Mouse (Mus musculus): ENCODE results near the gene 4930447C04Rik. TPM values are rescaled to one million over a fixed set of nuclear protein-coding genes. Genes with fewer than 3 reads are reported as not detected.
A peak's percentile ranks its signal among the peaks of the same experiment; 100 is the strongest.

Gene 4930447C04Rik
- polyA plus RNA-seq, 1 experiment from 2014 or later: 9.7 TPM

DNA sequence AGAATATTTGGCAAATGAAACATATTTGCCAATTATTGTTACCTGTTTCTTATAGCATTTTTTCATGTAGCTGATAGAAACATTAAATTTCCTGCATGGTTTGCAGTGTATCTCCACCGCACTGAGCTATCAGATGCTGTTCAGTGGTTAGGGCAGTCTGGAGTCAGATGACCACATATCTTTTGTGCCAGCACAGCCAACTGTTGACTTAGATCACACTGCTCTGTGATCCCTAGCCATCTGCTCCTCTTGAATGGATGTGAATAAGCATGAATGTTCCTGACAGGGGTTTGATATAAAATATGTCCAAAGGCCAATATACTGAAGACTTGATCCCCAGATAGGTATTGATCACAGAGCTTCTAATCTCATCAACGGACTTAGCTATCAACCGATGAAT, 17.9 kb upstream of the 4930447C04Rik start:
- H3K9ac ChIP-seq (replicated peaks): no peak overlapping the region
- no peak overlapping the region for H3K4me2 ChIP-seq
- 0 out of 2 replicates have a peak, but pooled peaks cover 6% of the 10 kb centered on the region for H3K27me3 ChIP-seq (replicated peaks)
- H3K36me3 ChIP-seq: no peaks in the 10 kb centered on the region
- 96% methylated on average over 3 of the region's 3 CpGs for WGBS
- no peak overlapping the region for H3K4me3 ChIP-seq (replicated peaks)
- H3K4me1 ChIP-seq: no peaks in the 10 kb centered on the region
- ATAC-seq (ENCODE audit: low FRiP score): no peak
- no peaks in the 10 kb centered on the region for H3K9me3 ChIP-seq (replicated peaks)
- H3K27ac ChIP-seq (replicated peaks): no peak overlapping the region

DNA sequence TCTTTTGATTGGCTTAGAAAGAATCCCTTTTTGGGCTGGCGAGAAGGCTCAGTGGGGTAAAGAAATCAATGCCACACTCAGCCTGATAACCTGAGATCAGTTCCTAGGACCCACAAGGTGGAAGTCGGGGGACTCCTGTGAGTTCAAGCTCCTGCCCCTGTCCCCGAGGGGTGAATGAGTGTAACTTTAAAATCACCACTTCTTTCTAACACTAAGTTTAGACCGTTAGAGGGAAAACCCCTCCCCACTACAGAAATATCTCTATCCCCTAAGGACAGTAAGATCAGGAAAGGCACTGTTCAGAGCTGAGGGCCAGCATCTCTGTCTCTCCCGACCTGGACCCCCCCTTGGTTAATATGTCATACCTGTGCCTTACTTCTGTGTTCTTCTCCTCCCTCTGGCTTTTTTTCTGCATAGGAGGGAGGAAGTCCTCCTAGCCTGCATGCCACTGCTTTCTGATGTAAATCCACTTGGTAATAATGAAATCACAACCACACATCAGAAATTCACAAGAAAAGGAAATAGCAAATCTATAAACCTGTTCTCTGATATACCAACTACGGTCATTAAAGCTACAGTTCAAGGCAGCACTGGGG, 17.4 kb upstream of the 4930447C04Rik start:
- WGBS: 76% methylated on average over 6 of the region's 6 CpGs
- H3K36me3 ChIP-seq: no peaks in the 10 kb centered on the region
- H3K4me3 ChIP-seq (replicated peaks): no peak overlapping the region
- no peak overlapping the region for H3K27ac ChIP-seq (replicated peaks)
- ATAC-seq (ENCODE audit: low FRiP score): no peak
- 0 out of 2 replicates have a peak, but pooled peaks cover 6% of the 10 kb centered on the region for H3K27me3 ChIP-seq (replicated peaks)
- no peaks in the 10 kb centered on the region for H3K9me3 ChIP-seq (replicated peaks)
- no peak overlapping the region for H3K4me2 ChIP-seq
- no peak overlapping the region for H3K9ac ChIP-seq (replicated peaks)
- no peaks in the 10 kb centered on the region for H3K4me1 ChIP-seq

GRCm38 (mm10) chr12:72954906-72955305, 14.3 kb upstream of the 4930447C04Rik start:
- WGBS: 72% methylated on average over 4 of the region's 4 CpGs
- H3K27me3 ChIP-seq (replicated peaks): peaks cover 15% of the 10 kb centered on the region

DNA sequence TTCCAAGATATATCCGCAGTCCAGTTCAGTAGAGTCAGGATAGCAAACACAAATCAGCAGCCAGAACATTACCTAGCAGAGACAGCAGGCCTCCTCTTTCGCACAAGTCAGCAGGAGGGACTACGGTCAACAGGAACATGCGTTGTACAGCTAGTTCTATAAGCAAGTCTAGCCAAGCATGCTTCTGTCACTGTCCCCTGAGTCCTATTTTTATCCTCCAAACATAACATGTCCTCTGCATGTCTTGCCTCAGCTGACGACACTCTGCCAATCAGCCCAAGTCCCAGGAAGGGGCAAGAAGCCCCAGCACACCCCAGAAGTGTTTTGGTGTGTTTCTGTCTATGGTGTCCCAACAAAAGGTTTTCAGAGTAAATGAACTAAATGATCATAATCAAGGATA, 13.3 kb upstream of the 4930447C04Rik start:
- Histone ChIP-seq H3K36me3 (no peaks in the 10 kb centered on the region), H3K9me3 (replicated peaks) (no peaks in the 10 kb centered on the region), H3K27me3 (replicated peaks) (peaks cover 25% of the 10 kb centered on the region), H3K4me3 (replicated peaks) (no peak overlapping the region), H3K27ac (replicated peaks) (no peak overlapping the region), H3K4me1 (no peaks in the 10 kb centered on the region), H3K4me2 (no peak overlapping the region), H3K9ac (replicated peaks) (no peak overlapping the region)
- WGBS: 82% methylated on average over 5 of the region's 5 CpGs
- no peak for ATAC-seq (ENCODE audit: low FRiP score)

More at GRCm38 (mm10) chr12:72954906-72955305, 14.3 kb upstream of the 4930447C04Rik start:
- Histone ChIP-seq H3K4me1 (no peaks in the 10 kb centered on the region), H3K4me2 (no peak overlapping the region), H3K4me3 (replicated peaks) (no peak overlapping the region), H3K27ac (replicated peaks) (no peak overlapping the region), H3K9ac (replicated peaks) (no peak overlapping the region), H3K9me3 (replicated peaks) (no peaks in the 10 kb centered on the region), H3K36me3 (no peaks in the 10 kb centered on the region)
- ATAC-seq (ENCODE audit: low FRiP score): no peak

DNA sequence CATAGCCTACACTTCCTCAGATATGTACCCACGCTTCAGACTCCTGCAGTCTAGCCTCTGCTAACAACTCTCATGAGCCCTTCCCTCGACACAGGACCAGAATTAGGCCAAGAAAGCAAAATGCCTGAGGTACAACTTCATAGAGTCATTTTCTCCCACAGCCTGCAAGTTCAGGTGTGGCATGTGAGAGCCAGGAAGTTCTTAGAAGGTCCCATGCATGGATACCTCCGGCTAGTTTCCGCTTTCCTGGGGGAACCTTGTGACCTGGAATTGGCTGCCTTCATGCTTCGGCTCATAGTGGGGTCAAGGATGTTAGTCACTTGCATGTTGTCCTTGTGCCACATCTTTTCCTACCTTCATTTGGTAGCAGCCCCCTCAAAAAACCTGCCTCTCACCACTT, 12.5 kb upstream of the 4930447C04Rik start:
- 86% methylated on average over 5 of the region's 5 CpGs for WGBS
- peaks cover 30% of the 10 kb centered on the region for H3K27me3 ChIP-seq (replicated peaks)
- no peak for ATAC-seq (ENCODE audit: low FRiP score)

GRCm38 (mm10) chr12:72947335-72947734, 6.8 kb upstream of the 4930447C04Rik start:
- Histone ChIP-seq H3K9me3 (replicated peaks) (no peaks in the 10 kb centered on the region), H3K36me3 (no peaks in the 10 kb centered on the region), H3K27me3 (replicated peaks) (peaks cover 75% of the 10 kb centered on the region), H3K9ac (replicated peaks) (no peak overlapping the region), H3K4me1 (peaks cover 9% of the 10 kb centered on the region), H3K27ac (replicated peaks) (no peak overlapping the region), H3K4me3 (replicated peaks) (no peak overlapping the region), H3K4me2 (no peak overlapping the region)
- 40% methylated on average over 2 of the region's 2 CpGs for whole genome bisulfite sequencing
- no peak for ATAC-seq (ENCODE audit: low FRiP score)

More for the DNA sequence above, 12.5 kb upstream of the 4930447C04Rik start:
- no peaks in the 10 kb centered on the region for H3K9me3 ChIP-seq (replicated peaks)
- no peak overlapping the region for H3K27ac ChIP-seq (replicated peaks)
- H3K4me1 ChIP-seq: no peaks in the 10 kb centered on the region
- no peak overlapping the region for H3K4me2 ChIP-seq
- H3K4me3 ChIP-seq (replicated peaks): no peak overlapping the region
- H3K36me3 ChIP-seq: no peaks in the 10 kb centered on the region
- H3K9ac ChIP-seq (replicated peaks): no peak overlapping the region

- Histone ChIP-seq H3K9ac (replicated peaks) (no peak overlapping the region), H3K4me3 (replicated peaks) (no peak overlapping the region), H3K27ac (replicated peaks) (no peak overlapping the region), H3K36me3 (no peaks in the 10 kb centered on the region), H3K27me3 (replicated peaks) (peaks cover 80% of the 10 kb centered on the region), H3K9me3 (replicated peaks) (no peaks in the 10 kb centered on the region), H3K4me1 (peaks cover 9% of the 10 kb centered on the region), H3K4me2 (no peak overlapping the region)
- ATAC-seq (ENCODE audit: low FRiP score): no peak
Observed at GRCm38 (mm10) chr12:72946805-72947204, 6.2 kb upstream of the 4930447C04Rik start.

GRCm38 (mm10) chr12:72946064-72946395, 5.5 kb upstream of the 4930447C04Rik start:
- Histone ChIP-seq H3K36me3 (no peaks in the 10 kb centered on the region), H3K4me1 (peaks cover 9% of the 10 kb centered on the region), H3K9me3 (replicated peaks) (no peaks in the 10 kb centered on the region), H3K4me2 (no peak overlapping the region; the same call in 1 of the 2 replicates), H3K27me3 (replicated peaks) (peaks cover 85% of the 10 kb centered on the region), H3K27ac (replicated peaks) (no peak overlapping the region), H3K9ac (replicated peaks) (no peak overlapping the region), H3K4me3 (replicated peaks) (no peak overlapping the region)
- 6% methylated on average over 8 of the region's 8 CpGs for WGBS
- no peak for ATAC-seq (ENCODE audit: low FRiP score)

GRCm38 (mm10) chr12:72945301-72946063, 4.9 kb upstream of the 4930447C04Rik start:
- H3K9ac ChIP-seq (replicated peaks): no peak overlapping the region
- H3K4me3 ChIP-seq (replicated peaks): peak overlapping the region; percentile 20
- no peaks in the 10 kb centered on the region for H3K9me3 ChIP-seq (replicated peaks)
- H3K4me1 ChIP-seq: peaks cover 9% of the 10 kb centered on the region
- ATAC-seq (ENCODE audit: low FRiP score): no peak
- peak overlapping the region; percentile 50 for H3K4me2 ChIP-seq
- peaks cover 90% of the 10 kb centered on the region for H3K27me3 ChIP-seq (replicated peaks)
- no peaks in the 10 kb centered on the region for H3K36me3 ChIP-seq
- H3K27ac ChIP-seq (replicated peaks): no peak overlapping the region
- WGBS: under 1% methylated on average over 89 of the region's 89 CpGs

DNA sequence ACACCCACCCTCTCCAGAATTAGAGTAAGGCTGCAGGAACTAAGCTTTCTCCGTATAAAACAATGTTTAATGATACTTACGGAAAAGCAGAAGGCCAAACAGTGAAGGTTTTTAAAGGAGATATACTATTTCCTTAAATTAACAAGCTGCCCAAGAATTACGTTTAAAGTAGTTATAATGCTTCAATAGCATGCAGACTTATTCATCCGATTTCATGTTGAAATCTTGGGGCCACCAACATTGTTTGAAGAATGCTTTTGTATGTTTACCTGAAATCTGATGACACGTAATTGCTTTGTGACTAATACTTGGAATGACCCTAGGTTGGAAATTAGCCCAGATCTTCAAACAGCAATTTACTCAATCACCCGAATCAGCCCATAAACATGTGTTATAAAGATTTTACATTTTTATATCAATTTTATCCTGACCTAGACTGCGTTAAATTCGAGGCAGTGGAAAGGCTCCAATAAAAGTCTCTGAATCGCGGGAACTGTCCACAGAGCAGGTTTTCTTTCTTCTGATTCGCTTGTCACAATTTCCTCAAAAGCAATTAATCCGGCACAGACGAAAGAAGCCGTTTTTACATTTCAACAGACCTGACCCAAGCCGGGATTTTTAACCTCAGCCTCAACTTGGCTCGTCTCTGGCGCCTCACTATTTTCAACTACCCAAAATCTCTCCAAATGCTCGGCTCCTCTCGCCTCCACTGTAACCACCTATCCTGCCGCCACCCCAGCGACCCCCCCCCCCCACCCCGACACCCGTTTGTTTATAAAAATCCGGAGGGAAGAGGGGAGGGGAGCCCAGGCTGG, 4.0 kb upstream of the 4930447C04Rik start:
- Histone ChIP-seq H3K4me2 (peak overlapping the region; percentile 50), H3K27me3 (replicated peaks) (peaks cover 90% of the 10 kb centered on the region), H3K4me1 (peaks cover 17% of the 10 kb centered on the region), H3K4me3 (replicated peaks) (peak overlapping the region; percentile 20; the same call in 1 of the 2 replicates), H3K9me3 (replicated peaks) (no peaks in the 10 kb centered on the region), H3K27ac (replicated peaks) (no peak overlapping the region), H3K36me3 (no peaks in the 10 kb centered on the region), H3K9ac (replicated peaks) (no peak overlapping the region)
- ATAC-seq (ENCODE audit: low FRiP score): no peak
- WGBS: under 1% methylated on average over 24 of the region's 24 CpGs

- Histone ChIP-seq H3K27me3 (replicated peaks) (peaks cover 91% of the 10 kb centered on the region), H3K4me3 (replicated peaks) (no peak overlapping the region), H3K4me1 (peaks cover 20% of the 10 kb centered on the region), H3K4me2 (no peak overlapping the region), H3K9me3 (replicated peaks) (no peaks in the 10 kb centered on the region), H3K36me3 (no peaks in the 10 kb centered on the region), H3K9ac (replicated peaks) (no peak overlapping the region), H3K27ac (replicated peaks) (no peak overlapping the region)
- ATAC-seq (ENCODE audit: low FRiP score): no peak
- 8% methylated on average over 2 of the region's 2 CpGs for whole genome bisulfite sequencing
Observed at GRCm38 (mm10) chr12:72943574-72944110, 3.1 kb upstream of the 4930447C04Rik start.

Measured in neural tube, embryonic 15.5 days (tissue).